Mouse (Mus musculus) megakaryocyte, embryonic 14.5 days (primary cell): Measurements from ENCODE around the gene Rhof.

Experiments used
- FLI1 ChIP-seq: IDR thresholded peaks from 2 replicates; pipeline ENCODE4 v1.6.1; 2012; ENCODE audit warnings: low read length, inconsistent platforms, mixed read lengths
- GATA1 ChIP-seq: IDR thresholded peaks from 3 replicates; pipeline ENCODE4 v1.6.1; 2012; ENCODE audit warnings: mixed read lengths, low read length, inconsistent platforms, borderline replicate concordance

- no peak for TF ChIP-seq GATA1
- no peak for TF ChIP-seq FLI1
Measured at GRCm38 (mm10) chr5:123096299-123096698, 36.2 kb downstream of the Rhof start.
